Mouse (Mus musculus) stomach, postnatal 0 days (tissue): ENCODE results near the gene Mtfr1l.

Experiments
- CTCF ChIP-seq: IDR thresholded peaks from 2 replicates; pipeline ENCODE4 v1.5.1; 2016; ENCODE audit warnings: antibody characterized with exemption, low read depth, mild to moderate bottlenecking, moderate library complexity
- EP300 ChIP-seq: optimal IDR thresholded peaks from 2 replicates; pipeline ENCODE3; 2016; ENCODE audit warnings: antibody characterized with exemption

- no peak for TF ChIP-seq CTCF
- no peak for TF ChIP-seq EP300
These were observed 42.1 kb upstream of the Mtfr1l start for GRCm38 (mm10) chr4:134577281-134577680.
